Mouse (Mus musculus): ENCODE results near the gene Pnldc1. TPM values are rescaled to one million over a fixed set of nuclear protein-coding genes. Genes with fewer than 3 reads are reported as not detected.
"Not testable (repeated sequence)": the region's sequence is repeated elsewhere in the genome, so short reads cannot be mapped to it uniquely, and the experiment has no call there.

The Pnldc1 gene
- polyA plus RNA-seq, 1 experiment from 2014 or later: 0.63 TPM

GRCm38 (mm10) chr17:12935719-12936118 is 25.7 kb upstream of the Pnldc1 start:
- 49% methylated on average over 4 of the region's 4 CpGs for WGBS
- Histone ChIP-seq H3K9ac (ENCODE audit: low read length) (no peak overlapping the region), H3K27me3 (ENCODE audit: control insufficient read depth, insufficient read depth, low read length) (no peaks in the 10 kb centered on the region), H3K27ac (replicated peaks) (no peak overlapping the region), H3K9me3 (ENCODE audit: control insufficient read depth, low read length) (no peaks in the 10 kb centered on the region), H3K4me2 (replicated peaks; ENCODE audit: low read depth) (no peak overlapping the region), H3K4me3 (ENCODE audit: low read depth, low read length) (no peak overlapping the region), H3K4me1 (replicated peaks; ENCODE audit: control insufficient read depth, insufficient read depth) (no peaks in the 10 kb centered on the region), H3K36me3 (ENCODE audit: control insufficient read depth, insufficient read depth, low read length) (no peaks in the 10 kb centered on the region)
- peak; percentile 14; the same call in 1 of the 2 replicates for ATAC-seq (ENCODE audit: low FRiP score, low TSS enrichment)
- DNase-seq (ENCODE audit: low spot score): no peak
- TF ChIP-seq CTCF (IDR thresholded peaks at IDR 0.05; ENCODE audit: low read depth) (no peak), EP300 (optimal IDR thresholded peaks at IDR 0.05) (no peak)

GRCm38 (mm10) chr17:12931576-12931975 is 21.5 kb upstream of the Pnldc1 start:
- H3K36me3 ChIP-seq (ENCODE audit: control insufficient read depth, insufficient read depth, low read length); H3K9ac ChIP-seq (ENCODE audit: low read length); H3K4me2 ChIP-seq (replicated peaks; ENCODE audit: low read depth); H3K27ac ChIP-seq (replicated peaks); H3K4me1 ChIP-seq (replicated peaks; ENCODE audit: control insufficient read depth, insufficient read depth); ATAC-seq (ENCODE audit: low FRiP score, low TSS enrichment); DNase-seq (ENCODE audit: low spot score); H3K9me3 ChIP-seq (ENCODE audit: control insufficient read depth, low read length); H3K27me3 ChIP-seq (ENCODE audit: control insufficient read depth, insufficient read depth, low read length); H3K4me3 ChIP-seq (ENCODE audit: low read depth, low read length): not testable (repeated sequence)
- WGBS: 91% methylated on average over 5 of the region's 5 CpGs

DNA sequence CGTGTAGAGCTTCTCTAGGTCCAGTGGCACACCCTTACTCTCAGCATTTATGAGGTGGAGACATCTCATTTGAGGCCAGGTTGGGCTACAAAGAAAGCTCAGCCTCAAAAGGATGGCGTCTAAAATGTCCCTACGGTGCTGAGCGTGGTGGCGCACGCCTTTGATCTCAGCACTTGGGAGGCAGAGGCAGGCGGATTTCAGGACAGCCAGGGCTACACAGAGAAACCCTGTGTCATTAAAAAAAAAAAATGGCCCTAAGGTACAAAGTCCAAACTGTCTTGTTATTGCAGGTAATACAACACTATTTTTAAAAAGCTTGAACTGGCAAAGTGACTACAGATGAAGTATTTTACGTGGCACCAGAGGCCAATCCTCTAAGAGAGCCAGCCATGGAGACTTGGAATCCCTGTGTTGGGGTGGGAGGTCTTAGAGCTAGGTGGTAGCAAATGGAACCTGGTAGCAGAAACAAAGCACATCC is 15.7 kb upstream of the Pnldc1 start:
- H3K9me3 ChIP-seq (ENCODE audit: control insufficient read depth, low read length): no peaks in the 10 kb centered on the region
- no peaks in the 10 kb centered on the region for H3K4me1 ChIP-seq (replicated peaks; ENCODE audit: control insufficient read depth, insufficient read depth)
- no peak overlapping the region for H3K4me2 ChIP-seq (replicated peaks; ENCODE audit: low read depth)
- DNase-seq (ENCODE audit: low spot score) (no peak), ATAC-seq (ENCODE audit: low FRiP score, low TSS enrichment) (no peak)
- TF ChIP-seq CTCF (IDR thresholded peaks at IDR 0.05; ENCODE audit: low read depth) (no peak), EP300 (optimal IDR thresholded peaks at IDR 0.05) (no peak)
- 86% methylated on average over 8 of the region's 8 CpGs for WGBS
- H3K4me3 ChIP-seq (ENCODE audit: low read depth, low read length): no peak overlapping the region
- peaks cover 28% of the 10 kb centered on the region for H3K36me3 ChIP-seq (ENCODE audit: control insufficient read depth, insufficient read depth, low read length)
- no peak overlapping the region for H3K9ac ChIP-seq (ENCODE audit: low read length)
- H3K27ac ChIP-seq (replicated peaks): no peak overlapping the region
- no peaks in the 10 kb centered on the region for H3K27me3 ChIP-seq (ENCODE audit: control insufficient read depth, insufficient read depth, low read length)

DNA sequence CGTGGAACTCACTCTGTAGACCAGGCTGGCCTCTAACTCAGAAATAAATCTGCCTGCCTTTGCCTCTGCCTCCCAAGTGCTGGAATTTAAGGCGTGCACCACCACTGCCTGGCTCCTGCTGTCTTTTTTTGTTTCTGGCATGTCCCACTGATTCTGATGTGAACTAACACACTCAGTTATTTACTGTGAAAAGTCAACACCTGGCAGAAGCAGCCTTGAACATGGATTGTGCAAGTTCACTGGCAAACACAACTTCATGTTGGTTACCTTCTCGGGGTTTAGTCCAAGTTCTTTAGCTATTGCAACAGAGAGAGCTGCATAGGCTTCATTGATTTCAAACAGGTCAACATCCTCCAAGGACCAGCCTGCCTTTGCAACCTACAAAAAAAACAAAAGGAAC is 15.0 kb upstream of the Pnldc1 start:
- Histone ChIP-seq H3K9ac (ENCODE audit: low read length) (no peak overlapping the region), H3K9me3 (ENCODE audit: control insufficient read depth, low read length) (no peaks in the 10 kb centered on the region), H3K4me1 (replicated peaks; ENCODE audit: control insufficient read depth, insufficient read depth) (no peaks in the 10 kb centered on the region), H3K27me3 (ENCODE audit: control insufficient read depth, insufficient read depth, low read length) (no peaks in the 10 kb centered on the region), H3K4me2 (replicated peaks; ENCODE audit: low read depth) (no peak overlapping the region), H3K4me3 (ENCODE audit: low read depth, low read length) (no peak overlapping the region), H3K36me3 (ENCODE audit: control insufficient read depth, insufficient read depth, low read length) (peaks cover 28% of the 10 kb centered on the region), H3K27ac (replicated peaks) (no peak overlapping the region)
- TF ChIP-seq EP300 (optimal IDR thresholded peaks at IDR 0.05): no peak
- no peak for TF ChIP-seq CTCF (IDR thresholded peaks at IDR 0.05; ENCODE audit: low read depth)
- DNase-seq (ENCODE audit: low spot score): no peak
- 85% methylated on average over 3 of the region's 3 CpGs for WGBS
- ATAC-seq (ENCODE audit: low FRiP score, low TSS enrichment): no peak

DNA sequence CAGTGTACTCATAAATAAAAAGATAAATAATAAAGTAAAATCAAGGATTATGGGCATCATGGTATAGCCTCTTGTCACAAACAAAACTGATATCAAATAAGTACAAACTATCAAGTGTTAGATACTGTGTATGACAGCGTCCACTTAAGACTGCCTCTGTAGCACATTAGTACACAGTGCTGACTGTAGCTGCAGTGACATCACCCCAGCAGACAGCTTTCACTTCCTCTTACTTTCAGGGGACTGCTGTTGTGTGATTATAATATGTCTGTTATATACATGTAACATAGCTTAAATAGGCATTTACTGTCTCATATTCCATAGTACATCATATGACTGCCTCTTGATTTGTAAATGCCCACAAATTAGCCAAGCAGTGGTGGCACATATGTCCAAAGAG is 11.0 kb upstream of the Pnldc1 start:
- peaks cover 34% of the 10 kb centered on the region for H3K36me3 ChIP-seq (ENCODE audit: control insufficient read depth, insufficient read depth, low read length)
- DNase-seq (ENCODE audit: low spot score): no peak
- WGBS: 94% methylated on average over 1 of the region's 1 CpGs

GRCm38 (mm10) chr17:12916588-12917380 is 6.8 kb upstream of the Pnldc1 start:
- DNase-seq (ENCODE audit: low spot score) (peak; percentile 77), ATAC-seq (ENCODE audit: low FRiP score, low TSS enrichment) (peak; percentile 77)
- H3K27ac ChIP-seq (replicated peaks): peak overlapping the region; percentile 97
- no peaks in the 10 kb centered on the region for H3K27me3 ChIP-seq (ENCODE audit: control insufficient read depth, insufficient read depth, low read length)
- peak overlapping the region; percentile 77 for H3K4me2 ChIP-seq (replicated peaks; ENCODE audit: low read depth)
- peaks cover 4% of the 10 kb centered on the region; the same call in 1 of the 2 replicates for H3K4me1 ChIP-seq (replicated peaks; ENCODE audit: control insufficient read depth, insufficient read depth)
- H3K36me3 ChIP-seq (ENCODE audit: control insufficient read depth, insufficient read depth, low read length): peaks cover 13% of the 10 kb centered on the region
- peak overlapping the region; percentile 86 for H3K9ac ChIP-seq (ENCODE audit: low read length)
- no peaks in the 10 kb centered on the region for H3K9me3 ChIP-seq (ENCODE audit: control insufficient read depth, low read length)
- H3K4me3 ChIP-seq (ENCODE audit: low read depth, low read length): peak overlapping the region; percentile 61
- 0% methylated on average over 40 of the region's 40 CpGs for WGBS
- no peak for TF ChIP-seq CTCF (IDR thresholded peaks at IDR 0.05; ENCODE audit: low read depth)
- TF ChIP-seq EP300 (optimal IDR thresholded peaks at IDR 0.05): no peak

More for the DNA sequence above, 11.0 kb upstream of the Pnldc1 start:
- Histone ChIP-seq H3K27ac (replicated peaks) (no peak overlapping the region), H3K4me2 (replicated peaks; ENCODE audit: low read depth) (no peak overlapping the region), H3K4me1 (replicated peaks; ENCODE audit: control insufficient read depth, insufficient read depth) (0 out of 2 replicates have a peak, but pooled peaks cover 2% of the 10 kb centered on the region), H3K4me3 (ENCODE audit: low read depth, low read length) (no peak overlapping the region), H3K9me3 (ENCODE audit: control insufficient read depth, low read length) (no peaks in the 10 kb centered on the region), H3K9ac (ENCODE audit: low read length) (no peak overlapping the region), H3K27me3 (ENCODE audit: control insufficient read depth, insufficient read depth, low read length) (no peaks in the 10 kb centered on the region)
- no peak for ATAC-seq (ENCODE audit: low FRiP score, low TSS enrichment)
- TF ChIP-seq EP300 (optimal IDR thresholded peaks at IDR 0.05) (no peak), CTCF (IDR thresholded peaks at IDR 0.05; ENCODE audit: low read depth) (no peak)

All from stomach, postnatal 0 days (tissue).